Mouse (Mus musculus) bone marrow, adult 2 months (tissue): Measurements from ENCODE around the gene Pmepa1. TPM values are rescaled to one million over a fixed set of nuclear protein-coding genes. Genes with fewer than 3 reads are reported as not detected.

Experiments
- H3K27ac ChIP-seq: fragments of 200-500 bp; 2 replicates; pipeline ENCODE4 v1.5.1; 2012; ENCODE audit warnings: low read depth, mild to moderate bottlenecking, control low read depth, inconsistent platforms, low read length; ENCODE audit not compliant: control insufficient read depth, poor library complexity, insufficient read depth
- H3K4me1 ChIP-seq: fragments of 200-500 bp; 2 replicates; pipeline ENCODE4 v1.6.1; 2011; ENCODE audit warnings: low read length; ENCODE audit not compliant: control insufficient read depth, insufficient read depth
- H3K4me3 ChIP-seq: fragments of 200-500 bp; replicated peaks from 2 replicates; pipeline ENCODE3; 2011; ENCODE audit warnings: mild to moderate bottlenecking, low read depth, low read length, control low read depth; ENCODE audit not compliant: control insufficient read depth
- CTCF ChIP-seq: fragments of 200-500 bp; IDR thresholded peaks from 2 replicates; pipeline ENCODE4 v1.5.1; 2011; ENCODE audit warnings: low read length, control low read depth; ENCODE audit not compliant: control insufficient read depth, insufficient read depth
- POLR2A ChIP-seq: fragments of 200-500 bp; IDR thresholded peaks from 2 replicates; pipeline ENCODE4 v1.6.1; 2011; ENCODE audit warnings: low read depth, mild to moderate bottlenecking, control low read depth, low read length, borderline replicate concordance; ENCODE audit not compliant: control insufficient read depth
- WGBS: fragments of 180-500 bp; shearing (Covaris S2); methylation state at CpG from one replicate; pipeline ENCODE4 v1.1.7; 2018; 5-methylcytosine and 5-hydroxymethylcytosine counted together
- polyA plus RNA-seq: library from polyadenylated mRNA; stranded (reverse); fragments of >200 nt; gene quantifications from 2 replicates; pipeline ENCODE4 v1.2.4, GENCODE M21; 2011; ENCODE audit warnings: low replicate concordance; ENCODE audit not compliant: missing spikeins, insufficient read depth, insufficient read length

The Pmepa1 gene
- polyA plus RNA-seq, 1 experiment: 12.5 TPM

GRCm38 (mm10) chr2:173218416-173219141 lies 57.8 kb downstream of the Pmepa1 start, which contains the start of gene Zbp1:
Gene Zbp1, minus strand, starts transcription at chr2:173218923.
- Histone ChIP-seq H3K4me3 (peak within 1 kb of the TSS; percentile 56), H3K27ac (peak within 1 kb of the TSS; percentile 74), H3K4me1 (peaks cover 6% of the 10 kb centered on the region)
- TF ChIP-seq CTCF (no peak), POLR2A (no peak)
- WGBS: 13% methylated on average over 11 of the region's 11 CpGs

- TF ChIP-seq POLR2A: no peak
- no peak for TF ChIP-seq CTCF
- no peak overlapping the region for H3K27ac ChIP-seq
- WGBS: 48% methylated on average over 5 of the region's 5 CpGs
- H3K4me3 ChIP-seq: peak overlapping the region; percentile 1
- H3K4me1 ChIP-seq: peaks cover 6% of the 10 kb centered on the region
Observed at GRCm38 (mm10) chr2:173217763-173218258, 58.5 kb downstream of the Pmepa1 start.

- H3K27ac ChIP-seq: no peak overlapping the region
- H3K4me3 ChIP-seq: no peak overlapping the region
- WGBS: 75% methylated on average over 3 of the region's 3 CpGs
- TF ChIP-seq POLR2A: no peak
- TF ChIP-seq CTCF: no peak
- H3K4me1 ChIP-seq: peaks cover 6% of the 10 kb centered on the region
Observed at GRCm38 (mm10) chr2:173217246-173217645, 59.1 kb downstream of the Pmepa1 start.

- TF ChIP-seq CTCF: no peak
- TF ChIP-seq POLR2A: no peak
- H3K27ac ChIP-seq: no peak overlapping the region
- H3K4me3 ChIP-seq: no peak overlapping the region
- 81% methylated on average over 7 of the region's 7 CpGs for WGBS
- H3K4me1 ChIP-seq: peaks cover 6% of the 10 kb centered on the region
Observed at GRCm38 (mm10) chr2:173216840-173217239, 59.5 kb downstream of the Pmepa1 start.

- TF ChIP-seq POLR2A (no peak), CTCF (no peak)
Observed at GRCm38 (mm10) chr2:173212227-173212626, 64.1 kb downstream of the Pmepa1 start.

GRCm38 (mm10) chr2:173209091-173209815 lies 67.1 kb downstream of the Pmepa1 start:
- WGBS: 85% methylated on average over 7 of the region's 7 CpGs

More at GRCm38 (mm10) chr2:173212227-173212626, 64.1 kb downstream of the Pmepa1 start:
- Histone ChIP-seq H3K27ac (no peak overlapping the region), H3K4me1 (no peaks in the 10 kb centered on the region), H3K4me3 (no peak overlapping the region)
- 74% methylated on average over 4 of the region's 4 CpGs for WGBS

GRCm38 (mm10) chr2:173207051-173207450 lies 69.3 kb downstream of the Pmepa1 start:
- WGBS: 87% methylated on average over 3 of the region's 3 CpGs
- Histone ChIP-seq H3K27ac (no peak overlapping the region), H3K4me1 (no peaks in the 10 kb centered on the region), H3K4me3 (no peak overlapping the region)
- TF ChIP-seq POLR2A (no peak), CTCF (no peak)

More at GRCm38 (mm10) chr2:173209091-173209815, 67.1 kb downstream of the Pmepa1 start:
- Histone ChIP-seq H3K4me3 (no peak overlapping the region), H3K27ac (no peak overlapping the region), H3K4me1 (no peaks in the 10 kb centered on the region)
- TF ChIP-seq POLR2A: no peak
- no peak for TF ChIP-seq CTCF

GRCm38 (mm10) chr2:173205563-173206099 lies 70.7 kb downstream of the Pmepa1 start:
- Histone ChIP-seq H3K4me1 (no peaks in the 10 kb centered on the region), H3K27ac (no peak overlapping the region), H3K4me3 (no peak overlapping the region)
- 87% methylated on average over 14 of the region's 14 CpGs for WGBS
- no peak for TF ChIP-seq CTCF
- no peak for TF ChIP-seq POLR2A
